Mouse (Mus musculus) hindbrain, postnatal 0 days (tissue): ENCODE data around the gene Zfp64. TPM values are rescaled to one million over a fixed set of nuclear protein-coding genes. Genes with fewer than 3 reads are reported as not detected.
A peak's percentile ranks its signal among the peaks of the same experiment; 100 is the strongest.

Experiments
- ATAC-seq: fragments of 200-750 bp; cut with Nextera tagmentation; 2 replicates; pipeline ENCODE4 v1.8.0; 2017; ENCODE audit warnings: mild to moderate bottlenecking, moderate TSS enrichment, moderate library complexity
- DNase-seq: peaks from one replicate; pipeline ENCODE4 v3.0.0-alpha.2; 2015; ENCODE audit warnings: low spot score
- H3K27ac ChIP-seq: fragments of 300-500 bp; sonication (generic); 2 replicates; pipeline ENCODE4 v1.5.1; 2014; ENCODE audit warnings: mild to moderate bottlenecking
- H3K27me3 ChIP-seq: fragments of 300-500 bp; sonication (generic); 2 replicates; pipeline ENCODE4 v1.6.1; 2014; ENCODE audit warnings: low read length, mixed read lengths; ENCODE audit not compliant: insufficient read depth
- H3K36me3 ChIP-seq: fragments of 300-500 bp; sonication (generic); 2 replicates; pipeline ENCODE4 v1.6.1; 2014; ENCODE audit warnings: low read length, mixed read lengths; ENCODE audit not compliant: insufficient read depth
- H3K4me1 ChIP-seq: fragments of 300-500 bp; sonication (generic); 2 replicates; pipeline ENCODE4 v1.6.1; 2014; ENCODE audit warnings: antibody characterized with exemption, low read length, mixed read lengths; ENCODE audit not compliant: insufficient read depth
- H3K4me2 ChIP-seq: fragments of 300-500 bp; sonication (generic); 2 replicates; pipeline ENCODE4 v1.6.1; 2014; ENCODE audit warnings: low read depth, mild to moderate bottlenecking, low read length, moderate library complexity, mixed read lengths
- H3K4me3 ChIP-seq: fragments of 300-500 bp; sonication (generic); 2 replicates; pipeline ENCODE4 v1.5.1; 2014; ENCODE audit warnings: low read length
- H3K9ac ChIP-seq: fragments of 300-500 bp; sonication (generic); replicated peaks from 2 replicates; pipeline ENCODE4 v1.6.1; 2014; ENCODE audit warnings: mild to moderate bottlenecking, low read length, moderate library complexity, mixed read lengths
- H3K9me3 ChIP-seq: fragments of 300-500 bp; sonication (generic); 2 replicates; pipeline ENCODE4 v1.6.1; 2016; ENCODE audit warnings: low read length, mixed read lengths
- CTCF ChIP-seq: IDR thresholded peaks from 2 replicates; pipeline ENCODE4 v1.5.1; 2016; ENCODE audit warnings: antibody characterized with exemption, control low read depth, low read depth
- WGBS: fragments of 180-500 bp; shearing (Covaris S2); extraction: QIAGEN DNeasy Blood & Tissue Kit; methylation state at CpG from one replicate; pipeline ENCODE4 v1.1.7; 2014; 5-methylcytosine and 5-hydroxymethylcytosine counted together
- polyA plus RNA-seq: library from polyadenylated mRNA; unstranded; fragments of >200 nt; fragmentation: Nextera tagmentation; extraction: Ambion mirVana; gene quantifications from 2 replicates; pipeline ENCODE4 v1.2.1, GENCODE M21; 2015
- total RNA-seq: library from RNA; depleted of rRNA; stranded (reverse); fragments of >200 nt; gene quantifications from 2 replicates; pipeline ENCODE4 v1.2.3, GENCODE M21; 2014; rRNA removed

The Zfp64 gene
- total RNA-seq (32.1 and 44.3 TPM in 2 replicates), polyA plus RNA-seq (24.9 and 27.5 TPM in 2 replicates)

- TF ChIP-seq CTCF = peak; percentile 81
- Histone ChIP-seq H3K4me3 (peak within 1 kb of the TSS; percentile 87), H3K9me3 (no peaks in the 10 kb centered on the region), H3K27ac (peak within 1 kb of the TSS; percentile 80), H3K9ac (peak within 1 kb of the TSS; percentile 93), H3K4me1 (peaks cover 14% of the 10 kb centered on the region; the same call in 1 of the 2 replicates), H3K36me3 (peaks cover 7% of the 10 kb centered on the region; the same call in 1 of the 2 replicates), H3K27me3 (no peaks in the 10 kb centered on the region), H3K4me2 (peak within 1 kb of the TSS; percentile 96)
- ATAC-seq = peak; percentile 92
- WGBS = under 1% methylated on average over 52 of the region's 52 CpGs
- peak; percentile 84 for DNase-seq
These were observed at the start of gene Zfp64 for GRCm38 (mm10) chr2:168954835-168955716. Gene Zfp64, minus strand, starts transcription at chr2:168955587.

DNA sequence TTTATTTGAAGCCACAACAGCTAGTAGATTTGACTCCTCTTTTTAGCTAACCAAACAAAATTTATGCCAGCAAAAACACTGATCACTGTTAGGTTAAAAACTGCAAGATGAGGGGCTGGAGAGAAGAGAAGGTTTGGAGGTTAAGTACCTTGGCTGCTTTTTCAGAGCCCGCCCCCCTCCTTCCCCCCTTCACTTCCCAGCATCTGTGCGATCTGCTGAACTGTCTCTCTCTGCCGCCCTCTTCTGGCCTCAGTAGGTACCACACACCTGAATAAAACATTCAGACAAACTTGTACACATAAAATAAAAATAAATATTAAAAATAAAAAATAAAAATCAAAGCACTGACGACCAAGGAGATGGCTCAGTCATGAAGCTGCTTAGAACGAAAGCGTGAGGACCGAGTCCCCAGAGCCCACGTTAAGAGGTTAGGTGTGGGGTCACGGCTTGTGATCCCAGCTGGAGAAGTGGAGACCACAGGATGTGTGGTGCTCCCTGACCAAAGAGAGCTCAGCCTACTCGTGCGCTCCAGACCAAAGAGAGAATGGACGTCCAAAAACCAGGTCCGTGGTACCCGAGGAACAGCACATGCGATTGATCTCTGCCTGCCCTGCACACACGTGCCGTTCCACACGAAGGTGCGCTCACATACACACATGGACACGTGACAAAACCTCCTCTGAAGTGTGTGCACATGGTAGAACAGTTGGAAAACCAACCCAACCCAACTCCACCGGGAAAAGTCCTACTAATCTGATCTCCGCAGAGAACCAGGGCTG, 37.4 kb upstream of the Zfp64 start:
- ATAC-seq = no peak
- DNase-seq = peak; percentile 75
- no peaks in the 10 kb centered on the region for H3K4me1 ChIP-seq
- H3K36me3 ChIP-seq = no peaks in the 10 kb centered on the region
- WGBS = 74% methylated on average over 22 of the region's 22 CpGs
- H3K4me3 ChIP-seq = no peak overlapping the region
- peak; percentile 70 for TF ChIP-seq CTCF
- no peak overlapping the region for H3K4me2 ChIP-seq
- no peaks in the 10 kb centered on the region for H3K9me3 ChIP-seq
- H3K27ac ChIP-seq = no peak overlapping the region
- H3K27me3 ChIP-seq = no peaks in the 10 kb centered on the region
- H3K9ac ChIP-seq = no peak overlapping the region

- no peaks in the 10 kb centered on the region for H3K9me3 ChIP-seq
- no peak overlapping the region for H3K4me3 ChIP-seq
- DNase-seq (no peak), ATAC-seq (peak; percentile 61; the same call in 1 of the 2 replicates)
- H3K36me3 ChIP-seq = no peaks in the 10 kb centered on the region
- H3K4me1 ChIP-seq = no peaks in the 10 kb centered on the region
- no peaks in the 10 kb centered on the region for H3K27me3 ChIP-seq
- no peak overlapping the region; the same call in 1 of the 2 replicates for H3K9ac ChIP-seq
- peak overlapping the region; percentile 21; the same call in 1 of the 2 replicates for H3K4me2 ChIP-seq
- no peak overlapping the region for H3K27ac ChIP-seq
- WGBS = 46% methylated on average over 4 of the region's 4 CpGs
- no peak for TF ChIP-seq CTCF
These were observed 35.6 kb upstream of the Zfp64 start for GRCm38 (mm10) chr2:168990957-168991356.

DNA sequence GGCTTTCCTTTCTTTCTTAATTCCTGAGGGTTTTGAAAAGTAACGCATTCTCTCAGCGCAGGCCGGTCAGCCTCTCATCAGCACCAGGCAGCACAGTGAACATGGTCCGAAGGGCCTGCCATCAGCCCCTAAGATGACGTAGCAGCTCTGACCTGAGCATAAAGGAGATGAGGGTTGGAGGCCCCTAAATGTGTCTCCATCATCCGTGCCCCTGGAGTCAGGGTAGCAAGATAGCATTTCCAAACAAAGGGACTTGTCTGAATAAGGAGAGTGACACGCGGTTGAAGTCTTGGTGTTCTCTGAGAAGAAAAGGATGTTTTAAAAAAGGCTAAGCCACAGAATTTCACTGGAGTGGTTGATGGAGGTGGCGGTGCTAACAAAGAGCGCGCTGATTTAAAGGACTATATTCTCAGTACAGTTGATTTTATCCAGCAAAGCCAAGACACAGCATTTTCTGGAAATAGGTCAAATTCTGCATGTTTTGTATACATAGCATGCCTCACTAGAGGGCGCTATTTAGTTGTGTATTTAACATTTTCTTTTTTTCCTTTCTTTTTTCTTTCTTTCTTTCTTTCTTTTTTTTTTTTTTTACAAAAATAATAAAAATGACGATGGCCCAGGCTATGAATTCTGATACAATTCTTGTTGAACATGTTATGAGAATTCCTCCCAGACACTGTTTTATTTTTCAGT, 34.8 kb upstream of the Zfp64 start:
- Histone ChIP-seq H3K9ac (peak overlapping the region; percentile 9; the same call in 1 of the 2 replicates), H3K9me3 (no peaks in the 10 kb centered on the region), H3K27ac (peak overlapping the region; percentile 45; the same call in 1 of the 2 replicates), H3K4me1 (no peaks in the 10 kb centered on the region), H3K4me3 (no peak overlapping the region), H3K4me2 (peak overlapping the region; percentile 21; the same call in 1 of the 2 replicates), H3K36me3 (no peaks in the 10 kb centered on the region), H3K27me3 (no peaks in the 10 kb centered on the region)
- 43% methylated on average over 13 of the region's 13 CpGs for WGBS
- ATAC-seq = no peak
- peak; percentile 73 for TF ChIP-seq CTCF
- DNase-seq = peak; percentile 92

GRCm38 (mm10) chr2:168988056-168988455, 32.7 kb upstream of the Zfp64 start:
- 96% methylated on average over 1 of the region's 1 CpGs for WGBS
- no peaks in the 10 kb centered on the region for H3K36me3 ChIP-seq
- no peaks in the 10 kb centered on the region for H3K9me3 ChIP-seq
- ATAC-seq (no peak), DNase-seq (no peak)
- TF ChIP-seq CTCF = no peak; the same call in 1 of the 2 replicates
- H3K4me1 ChIP-seq = no peaks in the 10 kb centered on the region
- no peaks in the 10 kb centered on the region for H3K27me3 ChIP-seq
- H3K4me2 ChIP-seq = no peak overlapping the region
- no peak overlapping the region for H3K9ac ChIP-seq
- H3K27ac ChIP-seq = no peak overlapping the region
- no peak overlapping the region for H3K4me3 ChIP-seq

DNA sequence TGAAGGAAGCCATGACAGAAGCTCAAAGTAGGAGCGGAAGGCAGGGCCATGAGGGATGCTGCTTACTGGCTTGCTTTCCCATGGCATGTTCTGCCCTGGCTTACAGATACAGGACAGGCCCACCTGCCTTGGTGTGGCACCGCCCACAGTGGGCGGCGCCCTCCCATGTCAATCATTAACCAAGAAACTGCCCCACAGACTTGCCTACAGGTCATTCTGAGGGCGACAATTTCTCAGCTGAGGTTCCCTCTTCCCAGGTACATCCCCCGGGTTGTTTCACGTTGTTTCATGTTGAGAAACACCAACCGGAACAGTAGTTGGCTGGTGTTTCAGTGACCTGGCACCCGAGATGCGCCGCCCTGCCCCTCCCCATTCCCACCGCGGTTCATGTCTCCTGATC, 32.0 kb upstream of the Zfp64 start:
- H3K9ac ChIP-seq = no peak overlapping the region
- TF ChIP-seq CTCF = no peak
- WGBS = 81% methylated on average over 13 of the region's 13 CpGs
- no peak overlapping the region for H3K4me3 ChIP-seq
- no peak for DNase-seq
- ATAC-seq = no peak
- H3K4me2 ChIP-seq = no peak overlapping the region
- no peaks in the 10 kb centered on the region for H3K36me3 ChIP-seq
- no peak overlapping the region for H3K27ac ChIP-seq
- no peaks in the 10 kb centered on the region for H3K4me1 ChIP-seq
- no peaks in the 10 kb centered on the region for H3K9me3 ChIP-seq
- no peaks in the 10 kb centered on the region for H3K27me3 ChIP-seq
